Mouse (Mus musculus): ENCODE measurements around the gene Slc30a3. TPM values are rescaled to one million over a fixed set of nuclear protein-coding genes. Genes with fewer than 3 reads are reported as not detected.
"Not testable (repeated sequence)": the region's sequence is repeated elsewhere in the genome, so short reads cannot be mapped to it uniquely, and the experiment has no call there.

The Slc30a3 gene
- polyA plus RNA-seq, 1 experiment from 2014 or later, result 1.8 TPM

DNA sequence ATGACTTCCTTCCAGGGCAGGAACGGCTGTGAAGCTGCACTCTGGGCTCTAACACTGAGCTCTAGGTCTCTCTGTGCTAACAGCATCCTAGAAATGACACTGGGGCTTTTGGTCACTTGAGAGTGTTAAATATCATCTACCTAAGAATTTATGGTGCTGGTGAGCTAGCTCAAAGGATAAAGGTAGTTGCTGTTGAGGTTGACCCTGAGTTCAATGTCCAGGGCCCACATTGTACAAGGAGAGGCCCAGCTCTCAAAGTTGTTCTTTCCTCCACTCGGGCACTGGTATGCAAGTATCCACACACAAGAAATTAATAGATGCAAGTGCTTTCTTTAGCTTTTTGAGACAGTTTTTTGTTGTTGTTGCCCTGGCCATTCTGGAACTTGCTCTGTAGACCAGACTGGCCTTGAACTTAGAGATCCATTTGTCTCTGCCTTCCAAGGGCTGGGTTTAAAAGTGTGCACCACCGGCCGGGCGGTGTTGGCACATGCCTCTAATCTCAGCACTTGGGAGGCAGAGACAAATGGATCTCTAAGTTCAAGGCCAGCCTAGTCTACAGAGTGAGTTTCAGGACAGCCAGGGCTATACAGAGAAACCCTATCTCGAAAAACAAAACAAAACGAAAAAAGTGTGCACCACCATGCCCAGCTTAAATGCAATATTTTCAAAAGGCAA lies 69.7 kb downstream of the Slc30a3 start:
- Histone ChIP-seq H3K27me3 (no peaks in the 10 kb centered on the region), H3K4me3 (no peak overlapping the region), H3K4me2 (no peak overlapping the region), H3K9me3 (replicated peaks) (no peaks in the 10 kb centered on the region), H3K4me1 (no peaks in the 10 kb centered on the region), H3K36me3 (ENCODE audit: poor library complexity, severe bottlenecking) (peaks cover 67% of the 10 kb centered on the region), H3K9ac (no peak overlapping the region), H3K27ac (no peak overlapping the region)
- no peak for ATAC-seq
- WGBS, result 92% methylated on average over 7 of the region's 7 CpGs

DNA sequence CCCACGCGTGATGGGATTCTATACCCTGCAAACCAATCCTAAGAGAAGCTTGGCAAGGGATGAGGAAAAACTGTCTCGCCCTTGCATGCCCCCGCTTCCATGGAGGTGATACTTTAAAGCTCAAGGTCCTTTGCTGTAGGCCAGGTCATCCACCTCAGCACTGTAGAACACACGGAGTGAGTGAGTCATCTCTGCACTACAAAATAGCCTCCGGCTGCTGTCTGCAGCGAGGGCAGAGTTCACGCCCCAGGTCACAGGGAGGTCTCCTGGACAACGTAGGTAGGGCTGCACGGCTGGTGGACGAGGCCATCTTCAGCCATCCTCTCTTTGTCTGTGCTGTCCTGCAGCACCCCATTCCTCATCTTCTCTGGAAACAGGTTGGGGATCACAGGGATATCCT lies 71.5 kb downstream of the Slc30a3 start:
- not testable (repeated sequence) for H3K4me3 ChIP-seq; H3K27me3 ChIP-seq; H3K4me2 ChIP-seq; H3K27ac ChIP-seq; ATAC-seq; H3K9ac ChIP-seq; H3K4me1 ChIP-seq; H3K9me3 ChIP-seq (replicated peaks)
- whole genome bisulfite sequencing, result 93% methylated on average over 11 of the region's 11 CpGs
- peaks cover 51% of the 10 kb centered on the region for H3K36me3 ChIP-seq (ENCODE audit: poor library complexity, severe bottlenecking)

Other genes starting within 250 kb of the Slc30a3 start
- gene Tmem214, start 240.2 kb downstream of the Slc30a3 start, polyA plus RNA-seq (2015; fragmentation: Nextera tagmentation; extraction: Ambion mirVana), result 44.0 and 46.8 TPM in 2 replicates
- gene Agbl5, start 219.5 kb downstream of the Slc30a3 start, polyA plus RNA-seq (2015; fragmentation: Nextera tagmentation; extraction: Ambion mirVana), result 22.7 and 25.3 TPM in 2 replicates
- gene Ost4, start 200.4 kb downstream of the Slc30a3 start, polyA plus RNA-seq (2015; fragmentation: Nextera tagmentation; extraction: Ambion mirVana), result 325 and 333 TPM in 2 replicates
- 10.3 and 15.7 TPM in 2 replicates for gene Emilin1, start 194.8 kb downstream of the Slc30a3 start, polyA plus RNA-seq (2015; fragmentation: Nextera tagmentation; extraction: Ambion mirVana)
- 3.3 and 7.6 TPM in 2 replicates for gene Khk, start 186.8 kb downstream of the Slc30a3 start, polyA plus RNA-seq (2015; fragmentation: Nextera tagmentation; extraction: Ambion mirVana)
- 9.2 and 10.1 TPM in 2 replicates for gene Cgref1, start 162.6 kb downstream of the Slc30a3 start, polyA plus RNA-seq (2015; fragmentation: Nextera tagmentation; extraction: Ambion mirVana)
- gene Preb, start 147.9 kb downstream of the Slc30a3 start, polyA plus RNA-seq (2015; fragmentation: Nextera tagmentation; extraction: Ambion mirVana), result 126 and 132 TPM in 2 replicates
- not detected in 2 replicates for gene Tcf23, start 139.6 kb downstream of the Slc30a3 start, polyA plus RNA-seq (2015; fragmentation: Nextera tagmentation; extraction: Ambion mirVana)
- 124 and 130 TPM in 2 replicates for gene Atraid, start 59.9 kb downstream of the Slc30a3 start, polyA plus RNA-seq (2015; fragmentation: Nextera tagmentation; extraction: Ambion mirVana)
- 10.9 and 11.5 TPM in 2 replicates for gene Slc5a6, start 59.3 kb downstream of the Slc30a3 start, polyA plus RNA-seq (2015; fragmentation: Nextera tagmentation; extraction: Ambion mirVana)
- 24.2 and 28.6 TPM in 2 replicates for gene Cad, start 53.5 kb downstream of the Slc30a3 start, polyA plus RNA-seq (2015; fragmentation: Nextera tagmentation; extraction: Ambion mirVana)
- gene Dnajc5g, start 2.0 kb downstream of the Slc30a3 start, polyA plus RNA-seq (2015; fragmentation: Nextera tagmentation; extraction: Ambion mirVana), result not detected in 2 replicates
- not detected in 2 replicates for gene Trim54, start 8.5 kb upstream of the Slc30a3 start, polyA plus RNA-seq (2015; fragmentation: Nextera tagmentation; extraction: Ambion mirVana)
- gene Ucn, start 30.6 kb upstream of the Slc30a3 start, polyA plus RNA-seq (2015; fragmentation: Nextera tagmentation; extraction: Ambion mirVana), result not detected in 2 replicates
- gene Mpv17, start 46.0 kb upstream of the Slc30a3 start, polyA plus RNA-seq (2015; fragmentation: Nextera tagmentation; extraction: Ambion mirVana), result 56.7 and 57.1 TPM in 2 replicates
- 1.5 and 1.9 TPM in 2 replicates for gene Gm29609, start 71.7 kb upstream of the Slc30a3 start, polyA plus RNA-seq (2015; fragmentation: Nextera tagmentation; extraction: Ambion mirVana)
- 76.5 and 86.9 TPM in 2 replicates for gene Gtf3c2, start 71.9 kb upstream of the Slc30a3 start, polyA plus RNA-seq (2015; fragmentation: Nextera tagmentation; extraction: Ambion mirVana)
- gene Snx17, start 85.0 kb upstream of the Slc30a3 start, polyA plus RNA-seq (2015; fragmentation: Nextera tagmentation; extraction: Ambion mirVana), result 139 and 145 TPM in 2 replicates
- gene Eif2b4, start 85.2 kb upstream of the Slc30a3 start, polyA plus RNA-seq (2015; fragmentation: Nextera tagmentation; extraction: Ambion mirVana), result 75.8 and 77.9 TPM in 2 replicates
- 13.3 and 13.4 TPM in 2 replicates for gene Zfp513, start 94.1 kb upstream of the Slc30a3 start, polyA plus RNA-seq (2015; fragmentation: Nextera tagmentation; extraction: Ambion mirVana)
- gene Ppm1g, start 112.5 kb upstream of the Slc30a3 start, polyA plus RNA-seq (2015; fragmentation: Nextera tagmentation; extraction: Ambion mirVana), result 164 and 176 TPM in 2 replicates
- gene Nrbp1, start 132.6 kb upstream of the Slc30a3 start, polyA plus RNA-seq (2015; fragmentation: Nextera tagmentation; extraction: Ambion mirVana), result 137 and 145 TPM in 2 replicates
- 0.44 TPM in 1 of 2 replicates, not detected in the other for gene Gm9970, start 133.0 kb upstream of the Slc30a3 start, polyA plus RNA-seq (2015; fragmentation: Nextera tagmentation; extraction: Ambion mirVana)
- gene Krtcap3, start 143.5 kb upstream of the Slc30a3 start, polyA plus RNA-seq (2015; fragmentation: Nextera tagmentation; extraction: Ambion mirVana), result 2.3 and 3.6 TPM in 2 replicates
- 29.6 and 38.5 TPM in 2 replicates for gene Ift172, start 182.9 kb upstream of the Slc30a3 start, polyA plus RNA-seq (2015; fragmentation: Nextera tagmentation; extraction: Ambion mirVana)
- 62.1 and 66.7 TPM in 2 replicates for gene Fndc4, start 187.8 kb upstream of the Slc30a3 start, polyA plus RNA-seq (2015; fragmentation: Nextera tagmentation; extraction: Ambion mirVana)
- 0.12 and 0.16 TPM in 2 replicates for gene Gckr, start 189.2 kb upstream of the Slc30a3 start, polyA plus RNA-seq (2015; fragmentation: Nextera tagmentation; extraction: Ambion mirVana)

Measured in forebrain, embryonic 13.5 days (tissue).